Mouse (Mus musculus) liver, embryonic 11.5 days (tissue): ENCODE data around the gene Scaf4. TPM values are rescaled to one million over a fixed set of nuclear protein-coding genes. Genes with fewer than 3 reads are reported as not detected.
A peak's percentile ranks its signal among the peaks of the same experiment; 100 is the strongest.

Source experiments
- ATAC-seq: fragments of 200-750 bp; cut with Nextera tagmentation; replicated peaks from 2 replicates; pipeline ENCODE4 v1.8.0; 2017; ENCODE audit warnings: moderate number of reproducible peaks, mild to moderate bottlenecking, moderate TSS enrichment, moderate library complexity; ENCODE audit not compliant: low FRiP score
- DNase-seq: peaks from one replicate; pipeline ENCODE4 v3.0.0-alpha.2; 2017; ENCODE audit warnings: low spot score
- H3K27ac ChIP-seq: fragments of 300-500 bp; sonication (generic); 2 replicates; pipeline ENCODE4 v1.5.1; 2014; ENCODE audit warnings: mild to moderate bottlenecking, low read depth, low read length, control low read depth
- H3K27me3 ChIP-seq: fragments of 300-500 bp; sonication (generic); replicated peaks from 2 replicates; pipeline ENCODE4 v1.6.1; 2014; ENCODE audit warnings: low read length, mixed read lengths; ENCODE audit not compliant: control insufficient read depth, insufficient read depth
- H3K36me3 ChIP-seq: fragments of 300-500 bp; sonication (generic); 2 replicates; pipeline ENCODE4 v1.6.1; 2014; ENCODE audit warnings: mild to moderate bottlenecking, low read length, moderate library complexity, mixed read lengths; ENCODE audit not compliant: control insufficient read depth, insufficient read depth
- H3K4me1 ChIP-seq: fragments of 300-500 bp; sonication (generic); replicated peaks from 2 replicates; pipeline ENCODE4 v1.6.1; 2014; ENCODE audit warnings: low read length, mixed read lengths; ENCODE audit not compliant: control insufficient read depth, insufficient read depth
- H3K4me2 ChIP-seq: fragments of 300-500 bp; sonication (generic); 2 replicates; pipeline ENCODE4 v1.6.1; 2014; ENCODE audit warnings: mild to moderate bottlenecking, control low read depth, moderate library complexity
- H3K4me3 ChIP-seq: fragments of 300-500 bp; sonication (generic); 2 replicates; pipeline ENCODE4 v1.5.1; 2014; ENCODE audit warnings: low read depth, low read length, control low read depth
- H3K9ac ChIP-seq: fragments of 300-500 bp; sonication (generic); 2 replicates; pipeline ENCODE4 v1.6.1; 2014; ENCODE audit warnings: low read depth, low read length, control low read depth
- H3K9me3 ChIP-seq: fragments of 300-500 bp; sonication (generic); 2 replicates; pipeline ENCODE4 v1.6.1; 2016; ENCODE audit warnings: low read length, inconsistent platforms, mixed read lengths; ENCODE audit not compliant: control insufficient read depth
- WGBS: fragments of 180-500 bp; shearing (Covaris S2); extraction: QIAGEN DNeasy Blood & Tissue Kit; methylation state at CpG from one replicate; pipeline ENCODE4 v1.1.7; 2014; 5-methylcytosine and 5-hydroxymethylcytosine counted together
- polyA plus RNA-seq: library from polyadenylated mRNA; unstranded; fragments of >200 nt; fragmentation: Nextera tagmentation; extraction: Ambion mirVana; gene quantifications from 2 replicates; pipeline ENCODE4 v1.2.1, GENCODE M21; 2014

Gene Scaf4
- polyA plus RNA-seq, 1 experiment from 2014 or later: 38.4 TPM

GRCm38 (mm10) chr16:90281406-90281805, 2.9 kb downstream of the Scaf4 start:
- 0 out of 2 replicates have a peak, but pooled peaks cover 4% of the 10 kb centered on the region for H3K36me3 ChIP-seq
- peak overlapping the region; percentile 21; the same call in 1 of the 2 replicates for H3K4me2 ChIP-seq
- peaks cover 43% of the 10 kb centered on the region for H3K4me1 ChIP-seq
- no peaks in the 10 kb centered on the region for H3K9me3 ChIP-seq
- H3K4me3 ChIP-seq: no peak overlapping the region
- H3K9ac ChIP-seq: no peak overlapping the region
- no peak overlapping the region for H3K27ac ChIP-seq
- WGBS: 73% methylated on average over 9 of the region's 9 CpGs
- ATAC-seq: no peak
- no peak for DNase-seq
- no peaks in the 10 kb centered on the region for H3K27me3 ChIP-seq

- H3K4me2 ChIP-seq: peak overlapping the region; percentile 21; the same call in 1 of the 2 replicates
- H3K27me3 ChIP-seq: no peaks in the 10 kb centered on the region
- H3K9ac ChIP-seq: no peak overlapping the region
- H3K9me3 ChIP-seq: no peaks in the 10 kb centered on the region
- H3K36me3 ChIP-seq: 0 out of 2 replicates have a peak, but pooled peaks cover 4% of the 10 kb centered on the region
- 82% methylated on average over 5 of the region's 5 CpGs for WGBS
- H3K4me1 ChIP-seq: peaks cover 43% of the 10 kb centered on the region
- H3K4me3 ChIP-seq: no peak overlapping the region
- H3K27ac ChIP-seq: no peak overlapping the region
- DNase-seq (no peak), ATAC-seq (no peak)
Measured at GRCm38 (mm10) chr16:90280989-90281388, 3.3 kb downstream of the Scaf4 start.

GRCm38 (mm10) chr16:90280515-90280914, 3.8 kb downstream of the Scaf4 start:
- no peak overlapping the region for H3K27ac ChIP-seq
- H3K4me2 ChIP-seq: no peak overlapping the region
- no peak overlapping the region for H3K4me3 ChIP-seq
- peaks cover 45% of the 10 kb centered on the region for H3K4me1 ChIP-seq
- 72% methylated on average over 2 of the region's 2 CpGs for WGBS
- no peak for DNase-seq
- no peak overlapping the region for H3K9ac ChIP-seq
- H3K36me3 ChIP-seq: 0 out of 2 replicates have a peak, but pooled peaks cover 4% of the 10 kb centered on the region
- no peaks in the 10 kb centered on the region for H3K27me3 ChIP-seq
- no peaks in the 10 kb centered on the region for H3K9me3 ChIP-seq
- ATAC-seq: no peak

- no peak overlapping the region for H3K9ac ChIP-seq
- DNase-seq (no peak), ATAC-seq (peak; percentile 70)
- peaks cover 41% of the 10 kb centered on the region for H3K4me1 ChIP-seq
- no peak overlapping the region for H3K27ac ChIP-seq
- no peaks in the 10 kb centered on the region for H3K9me3 ChIP-seq
- H3K27me3 ChIP-seq: no peaks in the 10 kb centered on the region
- WGBS: 28% methylated on average over 6 of the region's 6 CpGs
- H3K36me3 ChIP-seq: 0 out of 2 replicates have a peak, but pooled peaks cover 4% of the 10 kb centered on the region
- H3K4me2 ChIP-seq: peak overlapping the region; percentile 31
- H3K4me3 ChIP-seq: no peak overlapping the region
Measured at GRCm38 (mm10) chr16:90279058-90279457, 5.2 kb downstream of the Scaf4 start.

- Histone ChIP-seq H3K27ac (no peak overlapping the region), H3K4me1 (peaks cover 23% of the 10 kb centered on the region), H3K9ac (no peak overlapping the region), H3K4me3 (no peak overlapping the region), H3K36me3 (no peaks in the 10 kb centered on the region), H3K27me3 (no peaks in the 10 kb centered on the region), H3K4me2 (no peak overlapping the region), H3K9me3 (no peaks in the 10 kb centered on the region)
- DNase-seq (no peak), ATAC-seq (no peak)
- WGBS: 86% methylated on average over 6 of the region's 6 CpGs
Measured at GRCm38 (mm10) chr16:90275521-90275920, 8.8 kb downstream of the Scaf4 start.

GRCm38 (mm10) chr16:90266581-90266980, 17.7 kb downstream of the Scaf4 start:
- no peak overlapping the region for H3K9ac ChIP-seq
- no peak for DNase-seq
- no peak for ATAC-seq
- H3K4me3 ChIP-seq: no peak overlapping the region
- peaks cover 24% of the 10 kb centered on the region for H3K4me1 ChIP-seq
- H3K9me3 ChIP-seq: no peaks in the 10 kb centered on the region
- 48% methylated on average over 1 of the region's 1 CpGs for WGBS
- H3K36me3 ChIP-seq: peaks cover 3% of the 10 kb centered on the region; the same call in 1 of the 2 replicates
- no peak overlapping the region for H3K27ac ChIP-seq
- H3K27me3 ChIP-seq: no peaks in the 10 kb centered on the region
- no peak overlapping the region for H3K4me2 ChIP-seq

GRCm38 (mm10) chr16:90265106-90265505, 19.2 kb downstream of the Scaf4 start:
- Histone ChIP-seq H3K4me2 (peak overlapping the region; percentile 25; the same call in 1 of the 2 replicates), H3K9me3 (no peaks in the 10 kb centered on the region), H3K4me3 (no peak overlapping the region), H3K36me3 (peaks cover 9% of the 10 kb centered on the region; the same call in 1 of the 2 replicates), H3K4me1 (peaks cover 21% of the 10 kb centered on the region), H3K9ac (no peak overlapping the region), H3K27ac (no peak overlapping the region), H3K27me3 (no peaks in the 10 kb centered on the region)
- no peak for DNase-seq
- 48% methylated on average over 1 of the region's 1 CpGs for WGBS
- peak; percentile 62 for ATAC-seq

- H3K9me3 ChIP-seq: no peaks in the 10 kb centered on the region
- no peak overlapping the region for H3K9ac ChIP-seq
- ATAC-seq: peak; percentile 85
- 61% methylated on average over 5 of the region's 5 CpGs for WGBS
- H3K27me3 ChIP-seq: no peaks in the 10 kb centered on the region
- H3K36me3 ChIP-seq: peaks cover 16% of the 10 kb centered on the region; the same call in 1 of the 2 replicates
- H3K4me1 ChIP-seq: peaks cover 19% of the 10 kb centered on the region
- no peak overlapping the region for H3K27ac ChIP-seq
- peak overlapping the region; percentile 0; the same call in 1 of the 2 replicates for H3K4me2 ChIP-seq
- no peak for DNase-seq
- H3K4me3 ChIP-seq: no peak overlapping the region
Measured at GRCm38 (mm10) chr16:90264021-90264420, 20.3 kb downstream of the Scaf4 start.

- no peak for DNase-seq
- H3K36me3 ChIP-seq: peaks cover 27% of the 10 kb centered on the region
Measured at GRCm38 (mm10) chr16:90261791-90262190, 22.5 kb downstream of the Scaf4 start.

More at GRCm38 (mm10) chr16:90261791-90262190, 22.5 kb downstream of the Scaf4 start:
- Histone ChIP-seq H3K9me3 (no peaks in the 10 kb centered on the region), H3K4me3 (no peak overlapping the region), H3K4me2 (no peak overlapping the region), H3K27me3 (no peaks in the 10 kb centered on the region), H3K4me1 (peaks cover 18% of the 10 kb centered on the region), H3K27ac (no peak overlapping the region), H3K9ac (no peak overlapping the region)
- WGBS: 87% methylated on average over 2 of the region's 2 CpGs
- no peak for ATAC-seq
